Mouse (Mus musculus) spleen, adult 2 months (tissue): ENCODE results near the gene Mapkapk5.

Experiments used
- CTCF ChIP-seq: fragments of 200-500 bp; IDR thresholded peaks from 2 replicates; pipeline ENCODE4 v1.5.1; 2011; ENCODE audit warnings: mild to moderate bottlenecking, inconsistent platforms; ENCODE audit not compliant: insufficient read depth, insufficient read length, insufficient replicate concordance; ENCODE audit errors: extremely low read depth
- POLR2A ChIP-seq: fragments of 200-500 bp; IDR thresholded peaks from 2 replicates; pipeline ENCODE4 v1.6.1; 2011; ENCODE audit warnings: low read depth, low read length, inconsistent platforms

GRCm38 (mm10) chr5:121585005-121585404 lies 39.3 kb upstream of the Mapkapk5 start:
- TF ChIP-seq POLR2A (no peak), CTCF (no peak)
